Mouse (Mus musculus) left cerebral cortex, adult 2 months (tissue): ENCODE results near the gene Pip4k2c. TPM values are rescaled to one million over a fixed set of nuclear protein-coding genes. Genes with fewer than 3 reads are reported as not detected.
"Not testable (repeated sequence)": the region's sequence is repeated elsewhere in the genome, so short reads cannot be mapped to it uniquely, and the experiment has no call there.

ENCODE experiments used
- DNase-seq, 2 experiments: peaks; one replicate each; pipeline ENCODE4 v3.0.0; 2021 to 2022; ENCODE audit warnings: low spot score in 2 of 2, mixed read lengths in 1 of 2; ENCODE audit errors: extremely low spot score in 1 of 2
- H3K27ac ChIP-seq: fragments of 200-600 bp; 2 replicates; pipeline ENCODE4 v1.8.1; 2022
- H3K4me3 ChIP-seq: fragments of 200-600 bp; 2 replicates; pipeline ENCODE4 v1.8.1; 2022
- CTCF ChIP-seq: fragments of 200-600 bp; IDR thresholded peaks from 2 replicates; pipeline ENCODE4 v1.8.1; 2022; ENCODE audit warnings: antibody characterized with exemption, mild to moderate bottlenecking, moderate library complexity
- intact Hi-C: fragments of 180-260 bp; cut with DNase I; formaldehyde crosslinking; loops from one replicate; pipeline ENCODE4 v1.15.1; 2025
- total RNA-seq, 2 experiments: library from RNA; stranded (reverse); gene quantifications; 2 replicates each; pipeline ENCODE4 v1.2.3; 2021

The Pip4k2c gene
- total RNA-seq, 2 experiments from 2014 or later: 113 to 115 TPM

- intact Hi-C loops: no loop called here
These were observed 58.1 kb downstream of the Pip4k2c start for GRCm38 (mm10) chr10:127153323-127153722.

GRCm38 (mm10) chr10:127152556-127152955 is 58.8 kb downstream of the Pip4k2c start:
- H3K27ac ChIP-seq, H3K4me3 ChIP-seq, DNase-seq, intact Hi-C loops: not testable (repeated sequence)

More at GRCm38 (mm10) chr10:127153323-127153722, 58.1 kb downstream of the Pip4k2c start:
- TF ChIP-seq CTCF: no peak
- no peak overlapping the region for H3K27ac ChIP-seq
- no peak for DNase-seq
- no peak overlapping the region for H3K4me3 ChIP-seq

GRCm38 (mm10) chr10:127151233-127151632 is 60.2 kb downstream of the Pip4k2c start:
- intact Hi-C loops, DNase-seq, H3K27ac ChIP-seq, H3K4me3 ChIP-seq: not testable (repeated sequence)

GRCm38 (mm10) chr10:127150471-127150872 is 60.9 kb downstream of the Pip4k2c start:
- no peak overlapping the region for H3K27ac ChIP-seq
- intact Hi-C loops: no loop called here
- H3K4me3 ChIP-seq: no peak overlapping the region
- TF ChIP-seq CTCF: no peak
- DNase-seq: no peak

- no peak for TF ChIP-seq CTCF
- Histone ChIP-seq H3K4me3 (no peak overlapping the region), H3K27ac (no peak overlapping the region)
- no peak for DNase-seq
- intact Hi-C loops: no loop called here
These were observed 64.2 kb downstream of the Pip4k2c start for GRCm38 (mm10) chr10:127147135-127147534.

Other genes with a start within 250 kb of the Pip4k2c start
- gene Ctdsp2, start 232.9 kb downstream of the Pip4k2c start, total RNA-seq: 10 to 100 TPM; 79.4 to 83.8 TPM
- gene Avil, start 210.9 kb downstream of the Pip4k2c start, total RNA-seq: under 1 TPM; 0.18 to 0.28 TPM
- gene Tsfm, start 180.7 kb downstream of the Pip4k2c start, total RNA-seq: 10 to 100 TPM; 30.2 to 30.7 TPM
- 10 to 100 TPM; 10.1 to 12.3 TPM for gene Mettl1, start 170.2 kb downstream of the Pip4k2c start, total RNA-seq
- gene Eef1akmt3, start 170.1 kb downstream of the Pip4k2c start, total RNA-seq: under 1 TPM in 1 of 2 experiments, not detected in 1; 0.21 TPM
- under 1 TPM; 0.36 to 0.77 TPM for gene Cyp27b1, start 163.3 kb downstream of the Pip4k2c start, total RNA-seq
- 10 to 100 TPM; 18.1 to 22.5 TPM for gene March9, start 151.4 kb downstream of the Pip4k2c start, total RNA-seq
- gene Cdk4, start 148.1 kb downstream of the Pip4k2c start, total RNA-seq: 10 to 100 TPM; 74.4 to 75.2 TPM
- 10 to 100 TPM; 63.7 to 64.4 TPM for gene Tspan31, start 141.3 kb downstream of the Pip4k2c start, total RNA-seq
- gene Agap2, start 136.3 kb downstream of the Pip4k2c start, total RNA-seq: 100 to 1,000 TPM; 627 to 694 TPM
- gene Os9, start 90.5 kb downstream of the Pip4k2c start, total RNA-seq: 100 to 1,000 TPM; 109 to 114 TPM
- gene B4galnt1, start 46.4 kb downstream of the Pip4k2c start, total RNA-seq: 100 to 1,000 TPM; 122 to 125 TPM
- gene Slc26a10, start 30.9 kb downstream of the Pip4k2c start, total RNA-seq: 1 to 10 TPM; 3.8 TPM
- 100 to 1,000 TPM; 198 to 208 TPM for gene Arhgef25, start 21.5 kb downstream of the Pip4k2c start, total RNA-seq
- 100 to 1,000 TPM; 207 to 223 TPM for gene Dtx3, start 15.9 kb downstream of the Pip4k2c start, total RNA-seq
- gene Kif5a, start 51.8 kb upstream of the Pip4k2c start, total RNA-seq: 1,000 to 10,000 TPM; 1,016 to 1,023 TPM
- gene Dctn2, start 54.8 kb upstream of the Pip4k2c start, total RNA-seq: 100 to 1,000 TPM; 254 to 259 TPM
- 10 to 100 TPM; 42.2 to 52.4 TPM for gene Mbd6, start 77.4 kb upstream of the Pip4k2c start, total RNA-seq
- gene Mars, start 100.2 kb upstream of the Pip4k2c start, total RNA-seq: 10 to 100 TPM; 55.3 to 61.5 TPM
- gene Arhgap9, start 110.4 kb upstream of the Pip4k2c start, total RNA-seq: 1 to 10 TPM in 1 of 2 experiments, under 1 TPM in 1; 0.47 to 1.2 TPM
- 1 to 10 TPM; 3.3 to 4.5 TPM for gene Gli1, start 130.4 kb upstream of the Pip4k2c start, total RNA-seq
- gene Inhbe, start 142.8 kb upstream of the Pip4k2c start, total RNA-seq: under 1 TPM in 1 of 2 experiments, not detected in 1; 0.29 TPM
- not detected for gene Inhbc, start 158.8 kb upstream of the Pip4k2c start, total RNA-seq
- gene R3hdm2, start 168.7 kb upstream of the Pip4k2c start, total RNA-seq: 100 to 1,000 TPM; 365 to 382 TPM